Mouse (Mus musculus) G1E (cell line): Measurements from ENCODE around the gene Zhx3.

Source experiments
- CTCF ChIP-seq: IDR thresholded peaks from 2 replicates; pipeline ENCODE4 v1.5.1; 2012; ENCODE audit warnings: low read depth, low read length, inconsistent platforms, mixed read lengths
- GATA1 ChIP-seq: IDR thresholded peaks from 2 replicates; pipeline ENCODE4 v1.6.1; 2012; ENCODE audit warnings: borderline replicate concordance, low read length, inconsistent platforms, mixed read lengths
- GATA2 ChIP-seq: IDR thresholded peaks from 2 replicates; pipeline ENCODE4 v1.6.1; 2012; ENCODE audit warnings: low read depth, low read length, inconsistent platforms, borderline replicate concordance
- POLR2AphosphoS5 ChIP-seq: IDR thresholded peaks from 2 replicates; pipeline ENCODE4 v1.6.1; 2012; ENCODE audit warnings: low read depth, low read length, inconsistent platforms; ENCODE audit not compliant: insufficient replicate concordance
- TAL1 ChIP-seq: conservative IDR thresholded peaks from 2 replicates; pipeline ENCODE4 v1.6.1; 2012; ENCODE audit warnings: low read depth, low read length, inconsistent platforms, mixed read lengths

DNA sequence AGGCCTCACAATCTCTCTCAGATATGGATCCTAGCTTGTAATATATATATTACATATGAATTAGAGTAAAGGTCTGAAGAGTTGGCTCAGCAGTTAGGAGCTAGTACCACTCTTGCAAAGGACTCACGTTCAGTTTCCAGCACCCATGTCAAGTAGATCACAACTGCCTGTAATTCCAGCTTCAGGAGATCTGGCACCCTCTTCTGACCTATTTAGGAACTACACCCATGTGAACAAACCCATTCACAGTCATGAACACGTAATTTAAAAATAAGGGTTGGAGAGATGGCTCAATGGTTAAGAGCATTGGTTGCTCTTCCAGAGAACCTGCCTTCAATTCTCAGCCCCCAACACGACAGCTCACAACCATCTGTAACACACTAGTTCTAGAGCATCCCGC, 3.3 kb upstream of the Zhx3 start:
- no peak for TF ChIP-seq TAL1
- peak; percentile 37; the same call in 1 of the 2 replicates for TF ChIP-seq CTCF
- no peak for TF ChIP-seq GATA1
- no peak for TF ChIP-seq POLR2AphosphoS5
- TF ChIP-seq GATA2, result no peak
